Mouse (Mus musculus): ENCODE data around the gene Gpr180. TPM values are rescaled to one million over a fixed set of nuclear protein-coding genes. Genes with fewer than 3 reads are reported as not detected.

The Gpr180 gene
- total and polyA plus RNA-seq, 3 experiments, result 9.6 to 23.0 (median 21.1) TPM

DNA sequence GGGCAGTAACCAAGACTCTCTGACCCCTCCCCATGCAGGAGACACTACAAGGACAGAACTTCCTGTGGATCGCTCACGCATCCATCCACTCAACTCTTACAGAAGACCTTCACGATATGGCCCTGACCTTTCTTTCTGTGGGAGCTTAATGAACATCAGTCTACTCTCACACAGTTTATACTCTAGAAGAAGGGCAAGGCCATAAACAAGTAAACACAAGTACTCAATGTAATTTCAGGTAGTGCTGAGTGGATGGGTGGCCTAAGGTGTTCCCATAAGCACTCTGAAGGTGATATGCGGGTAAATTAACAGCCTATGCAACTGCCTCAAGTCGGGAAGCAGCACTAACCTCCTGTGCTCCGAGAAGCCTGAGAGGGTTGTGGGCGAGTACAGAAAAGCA is 5.5 kb upstream of the Gpr180 start:
- Histone ChIP-seq H3K9me3 (replicated peaks) (no peaks in the 10 kb centered on the region), H3K27me3 (ENCODE audit: insufficient read depth, low read length) (no peaks in the 10 kb centered on the region), H3K4me3 (ENCODE audit: low read depth, low read length) (peak overlapping the region; percentile 81; the same call in 1 of the 2 replicates), H3K4me1 (ENCODE audit: insufficient read depth, low read depth, low read length) (peaks cover 65% of the 10 kb centered on the region), H3K36me3 (replicated peaks) (peaks cover 48% of the 10 kb centered on the region)
- no peak for TF ChIP-seq CTCF (IDR thresholded peaks at IDR 0.05; ENCODE audit: low read depth, low read length)
- no peak for TF ChIP-seq GATA1 (IDR thresholded peaks at IDR 0.05; ENCODE audit: borderline replicate concordance, low read length)
- TF ChIP-seq TAL1 (conservative IDR thresholded peaks at IDR 0.05; ENCODE audit: low read depth, low read length), result no peak
- TF ChIP-seq GATA2 (IDR thresholded peaks at IDR 0.05; ENCODE audit: borderline replicate concordance, low read depth, low read length), result no peak
- no peak for TF ChIP-seq POLR2AphosphoS5 (IDR thresholded peaks at IDR 0.05; ENCODE audit: insufficient replicate concordance, low read depth, low read length)
- DNase-seq (ENCODE audit: low spot score), result no peak
- ATAC-seq (ENCODE audit: extremely low read depth, insufficient number of reproducible peaks, low FRiP score, poor library complexity, severe bottlenecking), result no peak

DNA sequence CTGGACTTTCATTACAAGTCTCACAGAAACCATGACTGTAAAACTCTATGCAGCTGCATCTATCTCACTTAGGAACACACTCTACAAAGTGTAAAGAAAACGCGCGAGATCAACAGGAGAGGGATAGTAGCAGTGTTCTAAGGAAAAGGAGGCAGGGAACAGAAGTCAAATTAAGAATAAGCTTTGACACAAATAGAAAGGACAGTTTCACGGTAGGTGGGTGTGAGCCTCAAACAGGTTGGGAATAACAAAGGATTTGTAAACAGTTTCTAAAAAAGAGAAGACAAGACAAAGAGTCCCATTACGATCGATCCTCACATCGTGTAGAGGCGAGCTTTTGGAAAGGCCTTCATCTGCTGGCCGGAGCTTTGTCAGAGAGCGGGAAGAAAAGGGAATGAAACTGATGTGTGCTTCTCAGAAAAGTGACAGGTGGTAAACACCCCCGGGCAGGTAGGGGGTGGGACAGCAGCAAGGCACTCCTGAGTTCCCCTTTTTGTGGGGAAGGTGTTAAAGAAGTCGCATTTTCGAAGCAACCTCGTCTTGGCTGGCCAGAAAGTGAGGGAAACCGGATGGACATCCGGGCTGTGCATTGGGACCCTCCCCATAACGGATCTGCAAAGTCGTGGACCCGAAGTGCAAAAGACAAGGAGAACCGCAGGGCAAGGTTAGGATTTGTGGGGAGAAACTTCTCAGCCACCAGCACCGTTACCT is 4.9 kb upstream of the Gpr180 start:
- Histone ChIP-seq H3K4me3 (ENCODE audit: low read depth, low read length) (peak overlapping the region; percentile 81), H3K9me3 (replicated peaks) (no peaks in the 10 kb centered on the region), H3K27me3 (ENCODE audit: insufficient read depth, low read length) (no peaks in the 10 kb centered on the region), H3K4me1 (ENCODE audit: insufficient read depth, low read depth, low read length) (peaks cover 63% of the 10 kb centered on the region), H3K36me3 (replicated peaks) (peaks cover 42% of the 10 kb centered on the region)
- ATAC-seq (ENCODE audit: extremely low read depth, insufficient number of reproducible peaks, low FRiP score, poor library complexity, severe bottlenecking) (no peak), DNase-seq (ENCODE audit: low spot score) (peak; percentile 37)
- TF ChIP-seq GATA1 (IDR thresholded peaks at IDR 0.05; ENCODE audit: borderline replicate concordance, low read length) (no peak), GATA2 (IDR thresholded peaks at IDR 0.05; ENCODE audit: borderline replicate concordance, low read depth, low read length) (no peak), TAL1 (conservative IDR thresholded peaks at IDR 0.05; ENCODE audit: low read depth, low read length) (no peak), CTCF (IDR thresholded peaks at IDR 0.05; ENCODE audit: low read depth, low read length) (no peak), POLR2AphosphoS5 (IDR thresholded peaks at IDR 0.05; ENCODE audit: insufficient replicate concordance, low read depth, low read length) (no peak)

- Histone ChIP-seq H3K36me3 (replicated peaks) (peaks cover 37% of the 10 kb centered on the region), H3K27me3 (ENCODE audit: insufficient read depth, low read length) (no peaks in the 10 kb centered on the region), H3K9me3 (replicated peaks) (no peaks in the 10 kb centered on the region), H3K4me1 (ENCODE audit: insufficient read depth, low read depth, low read length) (peaks cover 62% of the 10 kb centered on the region), H3K4me3 (ENCODE audit: low read depth, low read length) (peak within 1 kb of the TSS; percentile 81)
- DNase-seq (ENCODE audit: low spot score) (peak; percentile 85), ATAC-seq (ENCODE audit: extremely low read depth, insufficient number of reproducible peaks, low FRiP score, poor library complexity, severe bottlenecking) (peak; percentile 58)
- no peak for TF ChIP-seq CTCF (IDR thresholded peaks at IDR 0.05; ENCODE audit: low read depth, low read length)
Observed at GRCm38 (mm10) chr14:118132642-118132977, 4.3 kb upstream of the Gpr180 start, which contains the start of gene Tgds. Tgds (minus strand) TSS chr14:118132755.

- Histone ChIP-seq H3K36me3 (replicated peaks) (peaks cover 35% of the 10 kb centered on the region), H3K4me1 (ENCODE audit: insufficient read depth, low read depth, low read length) (peaks cover 34% of the 10 kb centered on the region), H3K9me3 (replicated peaks) (no peaks in the 10 kb centered on the region), H3K27me3 (ENCODE audit: insufficient read depth, low read length) (no peaks in the 10 kb centered on the region), H3K4me3 (ENCODE audit: low read depth, low read length) (peak overlapping the region; percentile 76)
- TF ChIP-seq POLR2AphosphoS5 (IDR thresholded peaks at IDR 0.05; ENCODE audit: insufficient replicate concordance, low read depth, low read length) (no peak), CTCF (IDR thresholded peaks at IDR 0.05; ENCODE audit: low read depth, low read length) (no peak), GATA2 (IDR thresholded peaks at IDR 0.05; ENCODE audit: borderline replicate concordance, low read depth, low read length) (no peak), TAL1 (conservative IDR thresholded peaks at IDR 0.05; ENCODE audit: low read depth, low read length) (no peak), GATA1 (IDR thresholded peaks at IDR 0.05; ENCODE audit: borderline replicate concordance, low read length) (no peak)
- ATAC-seq (ENCODE audit: extremely low read depth, insufficient number of reproducible peaks, low FRiP score, poor library complexity, severe bottlenecking) (no peak), DNase-seq (ENCODE audit: low spot score) (no peak)
Observed at GRCm38 (mm10) chr14:118137487-118137886, 529 bp downstream of the Gpr180 start.

GRCm38 (mm10) chr14:118142283-118142682 is 5.3 kb downstream of the Gpr180 start:
- Histone ChIP-seq H3K4me1 (ENCODE audit: insufficient read depth, low read depth, low read length) (peaks cover 13% of the 10 kb centered on the region), H3K4me3 (ENCODE audit: low read depth, low read length) (no peak overlapping the region), H3K36me3 (replicated peaks) (peaks cover 66% of the 10 kb centered on the region), H3K27me3 (ENCODE audit: insufficient read depth, low read length) (no peaks in the 10 kb centered on the region), H3K9me3 (replicated peaks) (no peaks in the 10 kb centered on the region)
- ATAC-seq (ENCODE audit: extremely low read depth, insufficient number of reproducible peaks, low FRiP score, poor library complexity, severe bottlenecking), result no peak
- DNase-seq (ENCODE audit: low spot score), result no peak
- TF ChIP-seq GATA2 (IDR thresholded peaks at IDR 0.05; ENCODE audit: borderline replicate concordance, low read depth, low read length) (no peak), POLR2AphosphoS5 (IDR thresholded peaks at IDR 0.05; ENCODE audit: insufficient replicate concordance, low read depth, low read length) (no peak), TAL1 (conservative IDR thresholded peaks at IDR 0.05; ENCODE audit: low read depth, low read length) (no peak), CTCF (IDR thresholded peaks at IDR 0.05; ENCODE audit: low read depth, low read length) (no peak), GATA1 (IDR thresholded peaks at IDR 0.05; ENCODE audit: borderline replicate concordance, low read length) (no peak)

GRCm38 (mm10) chr14:118148046-118148445 is 11.1 kb downstream of the Gpr180 start:
- Histone ChIP-seq H3K4me1 (ENCODE audit: insufficient read depth, low read depth, low read length) (no peaks in the 10 kb centered on the region), H3K36me3 (replicated peaks) (peaks cover 71% of the 10 kb centered on the region), H3K9me3 (replicated peaks) (no peaks in the 10 kb centered on the region), H3K27me3 (ENCODE audit: insufficient read depth, low read length) (no peaks in the 10 kb centered on the region), H3K4me3 (ENCODE audit: low read depth, low read length) (no peak overlapping the region)
- DNase-seq (ENCODE audit: low spot score) (no peak), ATAC-seq (ENCODE audit: extremely low read depth, insufficient number of reproducible peaks, low FRiP score, poor library complexity, severe bottlenecking) (no peak)
- no peak for TF ChIP-seq TAL1 (conservative IDR thresholded peaks at IDR 0.05; ENCODE audit: low read depth, low read length)
- TF ChIP-seq POLR2AphosphoS5 (IDR thresholded peaks at IDR 0.05; ENCODE audit: insufficient replicate concordance, low read depth, low read length), result no peak
- TF ChIP-seq GATA2 (IDR thresholded peaks at IDR 0.05; ENCODE audit: borderline replicate concordance, low read depth, low read length), result no peak
- TF ChIP-seq GATA1 (IDR thresholded peaks at IDR 0.05; ENCODE audit: borderline replicate concordance, low read length), result no peak
- no peak for TF ChIP-seq CTCF (IDR thresholded peaks at IDR 0.05; ENCODE audit: low read depth, low read length)
